Mouse (Mus musculus) heart, embryonic 16.5 days (tissue): ENCODE data around the gene Fxyd4. TPM values are rescaled to one million over a fixed set of nuclear protein-coding genes. Genes with fewer than 3 reads are reported as not detected.

Source experiments
- ATAC-seq: fragments of 200-750 bp; cut with Nextera tagmentation; replicated peaks from 2 replicates; pipeline ENCODE4 v1.8.0; 2017; ENCODE audit warnings: moderate number of reproducible peaks; ENCODE audit not compliant: insufficient read depth, low FRiP score; ENCODE audit errors: extremely low read depth
- H3K27ac ChIP-seq: fragments of 300-500 bp; sonication (generic); 2 replicates; pipeline ENCODE4 v1.5.1; 2014; ENCODE audit warnings: mild to moderate bottlenecking, low read length, control low read depth, moderate library complexity
- H3K27me3 ChIP-seq: fragments of 300-500 bp; sonication (generic); 2 replicates; pipeline ENCODE4 v1.6.1; 2014; ENCODE audit warnings: low read length, mixed read lengths; ENCODE audit not compliant: control insufficient read depth, insufficient read depth
- H3K36me3 ChIP-seq: fragments of 300-500 bp; sonication (generic); 2 replicates; pipeline ENCODE4 v1.6.1; 2014; ENCODE audit not compliant: control insufficient read depth, insufficient read depth
- H3K4me1 ChIP-seq: fragments of 300-500 bp; sonication (generic); 2 replicates; pipeline ENCODE4 v1.6.1; 2014; ENCODE audit warnings: low read length, mixed read lengths; ENCODE audit not compliant: control insufficient read depth, insufficient read depth
- H3K4me2 ChIP-seq: fragments of 300-500 bp; sonication (generic); 2 replicates; pipeline ENCODE4 v1.6.1; 2014; ENCODE audit warnings: low read depth, mild to moderate bottlenecking, control low read depth, low read length
- H3K4me3 ChIP-seq: fragments of 300-500 bp; sonication (generic); 2 replicates; pipeline ENCODE4 v1.5.1; 2014; ENCODE audit warnings: mild to moderate bottlenecking, control low read depth, low read length
- H3K9ac ChIP-seq: fragments of 300-500 bp; sonication (generic); 2 replicates; pipeline ENCODE4 v1.6.1; 2014; ENCODE audit warnings: low read length, control low read depth
- H3K9me3 ChIP-seq: fragments of 300-500 bp; sonication (generic); replicated peaks from 2 replicates; pipeline ENCODE4 v1.6.1; 2016; ENCODE audit warnings: low read length; ENCODE audit not compliant: control insufficient read depth
- WGBS: fragments of 180-500 bp; shearing (Covaris S2); extraction: QIAGEN DNeasy Blood & Tissue Kit; methylation state at CpG from one replicate; pipeline ENCODE4 v1.1.7; 2014; 5-methylcytosine and 5-hydroxymethylcytosine counted together
- polyA plus RNA-seq: library from polyadenylated mRNA; unstranded; fragments of >200 nt; fragmentation: Nextera tagmentation; extraction: Ambion mirVana; gene quantifications from 2 replicates; pipeline ENCODE4 v1.2.1, GENCODE M21; 2015

Fxyd4 gene
- polyA plus RNA-seq, 1 experiment from 2014 or later: 1.8 TPM

DNA sequence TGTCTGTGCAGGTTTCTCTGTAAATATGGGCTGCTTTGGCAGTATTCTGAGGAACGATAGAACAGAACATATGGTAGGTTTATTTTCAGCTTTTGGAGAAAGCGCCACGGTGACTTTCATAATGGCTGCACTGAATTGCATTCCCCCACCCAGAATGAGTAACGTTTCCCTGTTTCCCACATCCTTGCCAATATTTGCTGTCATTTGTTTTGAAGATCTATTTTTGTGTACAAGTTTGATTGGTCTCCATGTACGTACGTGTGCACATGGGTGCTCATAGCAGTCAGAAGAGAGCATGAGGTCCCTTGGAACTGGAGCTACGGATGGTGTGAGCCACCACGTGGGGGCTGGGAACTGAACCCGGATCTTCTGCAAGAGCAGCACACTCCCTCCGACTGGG, 1.5 kb upstream of the Fxyd4 start:
- WGBS: 85% methylated on average over 10 of the region's 10 CpGs
- no peaks in the 10 kb centered on the region for H3K36me3 ChIP-seq
- no peak for ATAC-seq

DNA sequence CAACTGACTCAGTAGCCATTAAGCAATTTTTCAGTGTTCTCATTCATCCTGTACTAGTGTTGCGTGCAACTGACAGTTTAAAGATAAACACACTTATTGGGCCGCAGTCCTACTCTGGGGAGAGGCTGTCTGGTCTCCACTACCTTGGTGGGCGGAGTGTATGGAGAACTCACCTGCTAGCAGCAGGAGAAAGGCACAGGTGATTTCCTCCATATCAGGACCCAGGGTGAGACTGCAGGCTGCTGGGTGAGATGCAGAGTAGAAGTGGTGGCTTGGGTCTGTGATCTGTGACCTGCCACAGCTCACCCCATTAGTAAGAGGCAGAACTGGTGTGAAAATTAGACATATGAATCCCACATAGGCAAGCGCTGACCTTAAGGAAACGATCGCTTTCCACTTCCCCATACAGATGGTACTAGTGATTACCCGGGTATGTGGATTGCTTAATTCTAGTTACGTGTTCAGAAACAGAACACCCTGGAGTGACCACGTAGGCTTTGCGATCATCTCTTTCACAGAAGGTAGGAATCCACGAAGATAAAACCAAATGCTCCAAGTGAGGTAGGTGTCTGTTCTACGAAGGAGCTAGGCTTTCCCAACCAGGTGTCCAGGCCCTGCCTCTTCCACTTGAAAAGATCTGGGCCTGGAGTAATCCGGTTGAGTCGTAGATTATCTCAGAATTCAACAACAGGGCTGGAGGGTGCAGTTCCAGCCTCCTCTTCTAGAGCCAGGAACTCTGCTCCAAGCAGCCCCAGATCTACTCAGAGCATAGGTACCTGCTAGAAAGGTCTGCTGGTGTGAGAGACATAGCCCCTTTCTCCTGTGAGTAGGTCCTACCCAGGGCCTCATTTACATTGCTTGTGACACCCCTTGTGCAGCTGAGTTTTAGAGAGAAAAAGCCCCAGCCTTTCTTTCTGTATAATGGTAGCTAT, 1.5 kb downstream of the Fxyd4 start:
- no peak for ATAC-seq
- peaks cover 7% of the 10 kb centered on the region for H3K4me1 ChIP-seq
- WGBS: 85% methylated on average over 14 of the region's 14 CpGs
- H3K36me3 ChIP-seq: no peaks in the 10 kb centered on the region
- H3K4me2 ChIP-seq: no peak overlapping the region
- H3K27me3 ChIP-seq: no peaks in the 10 kb centered on the region
- H3K9me3 ChIP-seq: no peaks in the 10 kb centered on the region
- no peak overlapping the region for H3K27ac ChIP-seq
- no peak overlapping the region for H3K4me3 ChIP-seq
- no peak overlapping the region for H3K9ac ChIP-seq

More for the DNA sequence above, 1.5 kb upstream of the Fxyd4 start:
- no peak overlapping the region for H3K9ac ChIP-seq
- no peaks in the 10 kb centered on the region for H3K9me3 ChIP-seq
- H3K27me3 ChIP-seq: no peaks in the 10 kb centered on the region
- no peak overlapping the region for H3K27ac ChIP-seq
- H3K4me2 ChIP-seq: no peak overlapping the region
- H3K4me3 ChIP-seq: no peak overlapping the region
- H3K4me1 ChIP-seq: no peaks in the 10 kb centered on the region

DNA sequence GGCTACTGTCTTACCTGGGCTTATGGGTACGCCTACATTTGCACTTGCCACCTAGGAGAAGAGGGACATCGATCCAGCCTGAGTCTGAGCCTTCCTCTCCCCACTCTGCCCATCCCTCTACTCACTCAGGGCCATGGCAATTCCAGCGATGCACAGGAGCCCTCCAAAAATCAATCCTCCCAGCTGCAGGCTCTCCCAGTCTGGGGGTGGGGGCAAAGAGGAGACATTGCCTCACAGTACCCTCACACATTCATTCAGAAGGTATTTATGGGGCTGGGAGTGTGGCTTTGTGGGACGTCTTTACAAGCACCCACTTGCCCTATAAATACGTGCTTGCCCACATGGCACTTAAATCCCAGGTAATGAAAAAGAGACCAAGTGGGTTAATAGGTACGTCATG, 3.2 kb downstream of the Fxyd4 start:
- H3K27me3 ChIP-seq: no peaks in the 10 kb centered on the region
- H3K27ac ChIP-seq: no peak overlapping the region
- H3K4me1 ChIP-seq: peaks cover 7% of the 10 kb centered on the region
- no peak overlapping the region for H3K4me3 ChIP-seq
- 85% methylated on average over 6 of the region's 6 CpGs for WGBS
- H3K36me3 ChIP-seq: peaks cover 7% of the 10 kb centered on the region
- no peaks in the 10 kb centered on the region for H3K9me3 ChIP-seq
- H3K9ac ChIP-seq: no peak overlapping the region
- ATAC-seq: no peak
- no peak overlapping the region for H3K4me2 ChIP-seq

DNA sequence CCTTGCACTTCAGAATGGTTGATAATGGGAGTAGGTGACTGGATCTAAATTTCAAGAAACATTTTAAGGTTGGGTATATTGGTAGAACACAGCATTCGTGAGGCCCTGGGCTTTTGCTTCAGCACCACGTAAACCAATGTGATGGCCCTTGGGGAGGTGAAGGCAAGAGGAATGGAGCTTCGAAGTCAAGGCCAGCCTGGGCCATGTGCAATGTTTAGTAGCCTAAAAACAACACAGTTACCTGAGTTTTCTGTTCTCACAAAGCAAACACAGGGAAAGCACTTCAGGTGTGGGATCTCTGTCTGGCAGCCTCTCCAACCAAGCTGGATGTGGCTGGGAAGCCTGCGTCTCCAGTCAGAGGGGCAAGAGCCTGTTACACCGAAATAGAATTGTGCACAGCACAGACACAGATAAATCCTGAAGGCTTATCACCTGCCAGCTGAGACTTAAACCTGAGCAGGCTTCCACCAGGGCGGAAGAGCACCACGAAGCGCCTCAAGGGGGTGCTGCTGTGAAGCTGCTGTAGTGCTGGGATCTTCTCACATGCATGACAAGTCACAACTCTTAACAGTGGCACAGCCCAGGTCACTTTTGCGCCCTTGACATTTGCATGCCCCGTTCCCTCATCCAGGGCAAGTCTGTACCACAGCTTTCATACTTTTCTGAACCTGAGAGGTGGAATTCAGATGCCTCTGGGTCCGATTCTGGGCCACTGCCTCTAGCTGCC, 5.0 kb downstream of the Fxyd4 start:
- Histone ChIP-seq H3K4me1 (peaks cover 21% of the 10 kb centered on the region), H3K27ac (no peak overlapping the region), H3K36me3 (peaks cover 17% of the 10 kb centered on the region), H3K9ac (no peak overlapping the region), H3K9me3 (no peaks in the 10 kb centered on the region), H3K4me2 (no peak overlapping the region), H3K27me3 (no peaks in the 10 kb centered on the region), H3K4me3 (no peak overlapping the region)
- 38% methylated on average over 11 of the region's 11 CpGs for WGBS
- ATAC-seq: peak; percentile 65; the same call in 1 of the 2 replicates

DNA sequence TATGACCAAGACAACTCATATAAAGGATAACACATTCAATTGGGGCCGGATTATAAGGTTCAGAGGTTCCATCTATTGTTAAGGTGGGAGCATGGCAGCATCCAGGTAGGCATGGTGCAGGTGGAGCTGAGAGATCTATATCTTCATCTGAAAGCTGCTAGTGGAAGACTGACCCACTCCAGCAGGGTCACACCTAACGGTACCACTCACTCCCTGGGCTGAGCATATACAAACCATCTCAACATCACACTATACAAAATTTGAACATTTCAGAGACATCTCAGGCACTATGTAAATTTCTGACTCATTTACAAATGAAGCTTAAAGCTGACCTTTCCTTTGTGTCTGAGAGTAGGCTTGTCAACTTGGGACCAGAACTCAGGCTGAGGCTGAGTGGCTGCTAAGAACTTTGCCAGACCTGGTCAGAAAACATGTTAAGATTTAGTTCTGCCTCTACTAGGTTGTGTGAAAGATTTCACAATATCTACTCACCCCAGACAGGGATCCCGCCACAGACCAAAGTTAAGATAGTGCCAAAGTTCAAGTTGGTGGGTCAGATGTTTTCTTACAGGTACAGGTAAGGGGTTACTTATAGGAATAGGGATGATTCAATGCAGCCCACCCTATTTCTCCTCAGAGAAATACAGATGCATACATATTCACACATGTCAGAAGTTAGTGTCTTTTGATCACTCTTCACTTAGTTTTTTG, 7.4 kb downstream of the Fxyd4 start:
- Histone ChIP-seq H3K4me3 (no peak overlapping the region), H3K27me3 (no peaks in the 10 kb centered on the region), H3K36me3 (peaks cover 30% of the 10 kb centered on the region), H3K9ac (no peak overlapping the region), H3K27ac (no peak overlapping the region), H3K4me1 (peaks cover 21% of the 10 kb centered on the region), H3K9me3 (no peaks in the 10 kb centered on the region), H3K4me2 (no peak overlapping the region)
- ATAC-seq: no peak
- WGBS: 92% methylated on average over 3 of the region's 3 CpGs

DNA sequence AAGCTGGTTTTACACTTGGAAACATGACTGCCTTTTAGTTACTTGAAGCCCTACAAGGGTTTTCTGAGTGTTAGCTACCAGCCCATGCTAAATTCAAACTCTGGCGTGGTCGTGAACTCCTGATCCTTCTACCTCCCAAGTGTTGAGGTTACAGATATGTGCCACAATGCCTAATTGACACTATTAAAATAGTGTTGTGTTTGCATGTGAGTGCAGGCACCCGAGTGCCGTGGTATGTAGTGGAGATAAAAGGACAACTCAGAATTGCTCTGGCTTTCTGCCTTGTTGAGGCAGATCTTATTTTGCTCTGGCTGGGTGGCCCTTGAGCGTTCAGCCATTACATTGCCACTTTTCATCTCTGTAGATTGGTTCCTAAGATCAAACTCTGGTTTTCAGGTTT, 8.7 kb downstream of the Fxyd4 start:
- Histone ChIP-seq H3K9ac (no peak overlapping the region), H3K4me2 (no peak overlapping the region), H3K4me1 (peaks cover 21% of the 10 kb centered on the region), H3K9me3 (no peaks in the 10 kb centered on the region), H3K36me3 (peaks cover 30% of the 10 kb centered on the region), H3K27me3 (no peaks in the 10 kb centered on the region), H3K27ac (peak overlapping the region; percentile 25), H3K4me3 (no peak overlapping the region)
- 49% methylated on average over 5 of the region's 5 CpGs for WGBS
- no peak for ATAC-seq

DNA sequence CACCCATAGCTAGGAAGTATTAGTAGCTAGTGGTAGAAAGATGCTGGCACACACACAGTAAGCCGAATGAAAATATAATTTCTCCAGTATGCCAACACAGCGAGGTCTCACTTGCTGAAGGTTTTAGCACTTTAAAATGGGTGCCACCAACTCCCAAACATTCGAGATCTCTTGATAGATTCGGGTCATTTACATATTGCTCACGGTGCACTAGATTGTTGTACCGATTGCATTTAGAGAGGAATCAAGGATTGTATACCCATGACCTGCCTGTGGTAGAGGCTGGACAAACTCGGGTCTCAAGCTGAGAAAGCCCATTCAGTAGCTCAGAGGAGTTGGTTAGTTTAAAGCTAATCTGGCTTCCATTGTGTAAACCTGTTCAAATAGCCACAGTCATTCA, 9.5 kb downstream of the Fxyd4 start:
- H3K27me3 ChIP-seq: no peaks in the 10 kb centered on the region
- peaks cover 19% of the 10 kb centered on the region for H3K4me1 ChIP-seq
- H3K9ac ChIP-seq: no peak overlapping the region
- H3K4me3 ChIP-seq: no peak overlapping the region
- peak overlapping the region; percentile 25 for H3K27ac ChIP-seq
- no peak overlapping the region for H3K4me2 ChIP-seq
- no peak for ATAC-seq
- no peaks in the 10 kb centered on the region for H3K9me3 ChIP-seq
- H3K36me3 ChIP-seq: peaks cover 33% of the 10 kb centered on the region
- WGBS: 80% methylated on average over 7 of the region's 7 CpGs

DNA sequence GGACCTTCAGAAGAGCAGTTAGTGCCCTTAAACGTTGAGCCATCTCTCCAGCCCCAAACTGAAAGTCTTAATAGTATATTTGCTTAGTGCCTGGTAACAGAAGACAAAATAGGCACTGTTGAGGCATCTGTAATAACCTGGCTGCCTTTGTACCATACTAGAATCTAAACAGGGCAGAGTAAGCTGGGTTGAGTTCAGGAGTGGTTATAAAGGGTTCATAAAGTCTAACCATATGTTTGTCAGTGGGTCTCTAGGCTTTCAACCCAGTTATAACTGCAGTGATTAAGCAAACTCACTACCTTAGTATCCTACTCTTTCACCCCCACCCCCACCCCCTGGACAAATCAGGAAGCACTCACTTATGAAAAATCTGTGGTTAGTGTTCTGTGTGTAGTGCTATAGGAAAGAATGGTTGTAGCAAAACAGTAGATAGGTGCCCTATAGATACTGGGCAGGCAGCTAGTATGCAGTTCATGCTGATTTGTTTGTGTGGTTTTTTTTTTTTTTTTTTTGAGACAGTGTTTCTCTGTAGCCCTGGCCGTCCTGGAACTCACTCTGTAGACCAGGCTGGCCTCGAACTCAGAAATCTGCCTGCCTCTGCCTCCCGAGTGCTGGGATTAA, 10.5 kb downstream of the Fxyd4 start:
- no peak overlapping the region for H3K4me3 ChIP-seq
- H3K4me1 ChIP-seq: peaks cover 13% of the 10 kb centered on the region
- no peak overlapping the region for H3K4me2 ChIP-seq
- WGBS: 66% methylated on average over 4 of the region's 4 CpGs
- ATAC-seq: no peak
- H3K9ac ChIP-seq: no peak overlapping the region
- no peak overlapping the region for H3K27ac ChIP-seq
- H3K36me3 ChIP-seq: peaks cover 36% of the 10 kb centered on the region
- no peaks in the 10 kb centered on the region for H3K9me3 ChIP-seq
- no peaks in the 10 kb centered on the region for H3K27me3 ChIP-seq
